Mouse (Mus musculus) midbrain, embryonic 13.5 days (tissue): ENCODE measurements around the gene Tnnt1. TPM values are rescaled to one million over a fixed set of nuclear protein-coding genes. Genes with fewer than 3 reads are reported as not detected.
A peak's percentile ranks its signal among the peaks of the same experiment; 100 is the strongest.

Experiments used
- ATAC-seq: fragments of 200-750 bp; cut with Nextera tagmentation; 2 replicates; pipeline ENCODE4 v1.8.0; 2017; ENCODE audit warnings: mild to moderate bottlenecking, moderate TSS enrichment, moderate library complexity
- H3K27ac ChIP-seq: fragments of 300-500 bp; sonication (generic); 2 replicates; pipeline ENCODE4 v1.5.1; 2015; ENCODE audit warnings: inconsistent platforms, mild to moderate bottlenecking, moderate library complexity
- H3K27me3 ChIP-seq: fragments of 300-500 bp; sonication (generic); 2 replicates; pipeline ENCODE4 v1.6.1; 2015; ENCODE audit warnings: mild to moderate bottlenecking, inconsistent platforms
- H3K36me3 ChIP-seq: fragments of 300-500 bp; sonication (generic); 2 replicates; pipeline ENCODE4 v1.6.1; 2015; ENCODE audit warnings: mild to moderate bottlenecking, inconsistent platforms
- H3K4me1 ChIP-seq: fragments of 300-500 bp; sonication (generic); replicated peaks from 2 replicates; pipeline ENCODE4 v1.6.1; 2015; ENCODE audit warnings: inconsistent platforms
- H3K4me2 ChIP-seq: fragments of 300-500 bp; sonication (generic); replicated peaks from 2 replicates; pipeline ENCODE4 v1.6.1; 2015; ENCODE audit warnings: moderate library complexity, mild to moderate bottlenecking, inconsistent platforms
- H3K4me3 ChIP-seq: fragments of 300-500 bp; sonication (generic); replicated peaks from 2 replicates; pipeline ENCODE4 v1.5.1; 2015; ENCODE audit warnings: mild to moderate bottlenecking, inconsistent platforms
- H3K9ac ChIP-seq: fragments of 300-500 bp; sonication (generic); replicated peaks from 2 replicates; pipeline ENCODE4 v1.6.1; 2015; ENCODE audit warnings: mild to moderate bottlenecking, inconsistent platforms
- H3K9me3 ChIP-seq: fragments of 300-500 bp; sonication (generic); 2 replicates; pipeline ENCODE4 v1.6.1; 2016; ENCODE audit warnings: mild to moderate bottlenecking, inconsistent platforms
- WGBS: fragments of 180-500 bp; shearing (Covaris S2); methylation state at CpG from one replicate; pipeline ENCODE4 v1.1.7; 2015; 5-methylcytosine and 5-hydroxymethylcytosine counted together
- polyA plus RNA-seq: library from polyadenylated mRNA; unstranded; fragments of >200 nt; fragmentation: Nextera tagmentation; extraction: Ambion mirVana; gene quantifications from 2 replicates; pipeline ENCODE4 v1.2.1, GENCODE M21; 2015

Gene Tnnt1
- 5.4 and 6.3 TPM in 2 replicates for polyA plus RNA-seq

DNA sequence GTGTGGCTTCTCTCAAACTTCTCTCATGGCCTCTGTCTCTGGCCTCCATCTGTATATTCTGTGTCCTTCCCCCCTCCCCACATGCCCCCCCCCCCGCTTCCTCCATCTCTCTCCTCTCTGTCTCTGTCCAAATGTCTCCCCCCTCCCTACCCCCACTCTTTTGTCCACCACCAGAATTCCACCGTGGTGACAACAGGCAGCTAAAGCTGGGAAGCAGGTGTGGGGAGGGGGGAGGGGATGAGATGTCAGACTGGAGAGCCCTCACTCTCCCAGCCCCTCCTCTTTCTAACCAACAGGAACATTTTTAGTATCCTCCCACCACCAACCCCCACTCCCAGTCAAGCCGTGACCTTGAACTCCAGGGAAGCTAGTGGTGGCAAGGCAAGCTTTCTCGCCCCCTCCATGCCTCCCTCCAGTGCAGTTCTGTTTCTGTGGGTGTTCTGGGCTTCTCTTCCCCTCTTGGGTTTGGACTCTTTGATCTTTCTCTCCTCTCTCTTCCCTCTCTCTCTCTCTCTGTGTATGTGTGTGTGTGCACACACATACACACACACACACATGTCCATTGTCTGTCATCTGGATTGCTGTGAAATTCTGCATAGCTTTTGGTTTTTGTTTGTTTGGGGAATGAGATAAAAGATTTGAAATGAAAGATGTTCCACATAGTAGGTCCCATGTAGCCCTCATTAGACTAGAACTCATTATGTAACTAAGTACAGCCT, at the start of gene Tnnt1:
Tnnt1 (minus strand) TSS at position 51 of the 719 bp plus-strand sequence.
- no peaks in the 10 kb centered on the region for H3K36me3 ChIP-seq
- no peak within 1 kb of the TSS for H3K4me2 ChIP-seq
- 24% methylated on average over 4 of the region's 4 CpGs for WGBS
- no peak within 1 kb of the TSS for H3K9ac ChIP-seq
- H3K27me3 ChIP-seq, result peaks cover 13% of the 10 kb centered on the region
- H3K4me3 ChIP-seq, result no peak within 1 kb of the TSS
- ATAC-seq, result no peak
- no peaks in the 10 kb centered on the region for H3K9me3 ChIP-seq
- H3K27ac ChIP-seq, result no peak within 1 kb of the TSS
- H3K4me1 ChIP-seq, result peaks cover 25% of the 10 kb centered on the region

DNA sequence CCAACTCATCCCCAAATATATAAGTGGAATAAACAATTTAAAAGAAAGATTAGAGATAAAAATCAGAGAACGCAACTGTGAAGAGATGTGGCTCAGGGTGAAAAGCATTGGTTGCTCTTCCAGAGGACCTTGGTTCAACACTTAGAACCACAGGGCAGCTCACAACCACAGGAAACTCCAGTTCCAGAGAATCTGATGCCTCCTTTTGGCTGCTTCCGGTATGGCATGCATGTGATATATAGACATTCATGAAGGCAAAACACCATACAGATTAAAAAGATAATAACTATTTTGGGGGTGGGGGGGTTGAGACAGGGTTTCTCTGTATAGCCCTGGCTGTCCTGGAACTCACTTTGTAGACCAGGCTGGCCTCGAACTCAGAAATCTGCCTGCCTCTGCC, 46.5 kb upstream of the Tnnt1 start:
- Histone ChIP-seq H3K36me3 (no peaks in the 10 kb centered on the region), H3K9ac (no peak overlapping the region), H3K4me3 (no peak overlapping the region), H3K9me3 (no peaks in the 10 kb centered on the region), H3K4me2 (no peak overlapping the region), H3K4me1 (no peaks in the 10 kb centered on the region), H3K27ac (no peak overlapping the region), H3K27me3 (0 out of 2 replicates have a peak, but pooled peaks cover 3% of the 10 kb centered on the region)
- ATAC-seq, result no peak
- 91% methylated on average over 3 of the region's 3 CpGs for WGBS

GRCm38 (mm10) chr7:4557167-4557560, 41.0 kb upstream of the Tnnt1 start:
- Histone ChIP-seq H3K27me3 (0 out of 2 replicates have a peak, but pooled peaks cover 4% of the 10 kb centered on the region), H3K4me3 (no peak overlapping the region), H3K4me2 (0 out of 2 replicates have a peak overlapping the region, but pooled peaks have one; percentile 23), H3K36me3 (no peaks in the 10 kb centered on the region), H3K9ac (no peak overlapping the region), H3K27ac (no peak overlapping the region), H3K4me1 (no peaks in the 10 kb centered on the region), H3K9me3 (no peaks in the 10 kb centered on the region)
- 78% methylated on average over 6 of the region's 6 CpGs for WGBS
- ATAC-seq, result peak; percentile 70

DNA sequence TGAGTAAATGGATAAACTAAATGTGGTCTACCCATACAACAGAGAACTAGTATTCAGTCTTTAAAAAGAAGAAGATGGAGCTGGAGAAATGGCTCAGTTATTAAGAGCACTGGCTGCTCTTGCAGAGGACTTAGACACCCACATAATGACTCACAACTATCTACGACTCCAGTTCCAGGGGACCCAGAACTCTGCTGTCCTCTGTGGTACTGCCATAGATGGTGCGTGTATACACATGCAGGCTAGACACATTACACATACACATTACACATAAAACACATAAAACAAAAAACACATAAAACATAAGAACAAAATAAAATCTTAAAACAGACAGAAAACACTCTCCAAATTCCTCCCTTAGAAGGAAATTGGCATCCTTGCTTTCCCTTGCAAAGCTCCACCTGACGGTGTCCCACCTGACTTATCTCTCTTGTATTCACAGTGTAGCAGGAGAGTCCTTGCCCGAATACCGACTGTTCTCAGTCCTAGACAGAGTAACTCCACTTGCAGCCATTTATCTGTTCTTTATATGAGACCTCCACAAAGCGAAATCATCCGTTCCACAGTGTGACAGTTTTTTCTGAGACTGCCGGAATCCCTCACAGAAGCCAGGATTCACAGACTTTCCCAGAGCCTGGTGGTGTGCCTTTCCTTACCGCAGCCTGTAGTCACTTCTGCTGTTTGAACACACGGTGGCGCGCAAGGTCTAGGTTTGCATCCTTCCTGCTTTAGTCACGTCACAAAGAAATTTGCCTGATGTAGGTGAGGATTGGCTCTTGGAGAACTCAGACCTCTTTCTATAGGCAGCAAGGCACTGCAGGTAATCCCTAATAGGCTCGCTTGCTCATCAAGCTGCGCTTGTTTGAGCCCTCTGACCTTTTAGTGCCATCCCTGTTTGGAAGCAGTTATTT, 40.3 kb upstream of the Tnnt1 start:
- Histone ChIP-seq H3K4me3 (no peak overlapping the region), H3K36me3 (no peaks in the 10 kb centered on the region), H3K9me3 (no peaks in the 10 kb centered on the region), H3K27me3 (0 out of 2 replicates have a peak, but pooled peaks cover 4% of the 10 kb centered on the region), H3K4me1 (no peaks in the 10 kb centered on the region), H3K27ac (no peak overlapping the region), H3K4me2 (0 out of 2 replicates have a peak overlapping the region, but pooled peaks have one; percentile 23), H3K9ac (no peak overlapping the region)
- ATAC-seq, result peak; percentile 96
- WGBS, result 24% methylated on average over 15 of the region's 15 CpGs

GRCm38 (mm10) chr7:4547221-4547641, 31.0 kb upstream of the Tnnt1 start, which contains the start of gene Syt5:
Syt5 (minus strand) TSS chr7:4547541.
- H3K4me1 ChIP-seq, result peaks cover 19% of the 10 kb centered on the region
- peak within 1 kb of the TSS; percentile 76 for H3K4me2 ChIP-seq
- H3K27ac ChIP-seq, result peak within 1 kb of the TSS; percentile 92
- ATAC-seq, result peak; percentile 76
- WGBS, result 4% methylated on average over 32 of the region's 33 CpGs
- H3K9ac ChIP-seq, result peak within 1 kb of the TSS; percentile 65
- H3K4me3 ChIP-seq, result peak within 1 kb of the TSS; percentile 57
- no peaks in the 10 kb centered on the region for H3K9me3 ChIP-seq
- H3K36me3 ChIP-seq, result peaks cover 8% of the 10 kb centered on the region
- H3K27me3 ChIP-seq, result no peaks in the 10 kb centered on the region

- peaks cover 14% of the 10 kb centered on the region for H3K36me3 ChIP-seq
- under 1% methylated on average over 26 of the region's 26 CpGs for WGBS
- peak overlapping the region; percentile 92 for H3K27ac ChIP-seq
- H3K4me2 ChIP-seq, result peak overlapping the region; percentile 76
- H3K9ac ChIP-seq, result peak overlapping the region; percentile 65
- H3K4me1 ChIP-seq, result peaks cover 19% of the 10 kb centered on the region
- H3K4me3 ChIP-seq, result peak overlapping the region; percentile 57
- H3K27me3 ChIP-seq, result no peaks in the 10 kb centered on the region
- ATAC-seq, result peak; percentile 93
- H3K9me3 ChIP-seq, result no peaks in the 10 kb centered on the region
Observed at GRCm38 (mm10) chr7:4546591-4547131, 30.5 kb upstream of the Tnnt1 start.

GRCm38 (mm10) chr7:4546050-4546449, 29.9 kb upstream of the Tnnt1 start:
- 67% methylated on average over 15 of the region's 15 CpGs for WGBS
- peak overlapping the region; percentile 92 for H3K27ac ChIP-seq
- peak overlapping the region; percentile 57 for H3K4me3 ChIP-seq
- H3K36me3 ChIP-seq, result peaks cover 20% of the 10 kb centered on the region
- H3K9ac ChIP-seq, result peak overlapping the region; percentile 65
- peak overlapping the region; percentile 76 for H3K4me2 ChIP-seq
- no peaks in the 10 kb centered on the region for H3K9me3 ChIP-seq
- no peaks in the 10 kb centered on the region for H3K27me3 ChIP-seq
- H3K4me1 ChIP-seq, result peaks cover 19% of the 10 kb centered on the region
- ATAC-seq, result peak; percentile 53

DNA sequence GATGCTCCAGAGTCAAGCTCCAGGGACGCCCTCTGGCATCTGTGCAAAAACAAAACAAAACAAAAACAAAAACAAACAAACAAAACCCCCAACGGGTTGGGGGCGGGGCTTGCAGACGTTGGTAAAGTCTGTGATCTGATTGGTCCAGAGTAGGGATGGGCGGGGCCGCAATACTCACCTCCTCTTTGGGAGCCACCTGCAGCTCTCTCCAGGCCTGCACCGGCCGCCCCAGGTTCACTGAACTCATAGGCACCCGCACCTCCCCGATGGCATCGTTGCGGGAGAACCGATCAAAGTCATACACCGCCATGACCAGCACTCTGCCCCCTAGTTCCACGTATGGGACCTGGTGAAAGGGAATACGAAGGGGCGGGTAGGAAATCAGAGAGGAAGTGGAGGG, 25.8 kb upstream of the Tnnt1 start:
- Histone ChIP-seq H3K27me3 (no peaks in the 10 kb centered on the region), H3K4me3 (no peak overlapping the region), H3K27ac (no peak overlapping the region), H3K4me1 (peaks cover 12% of the 10 kb centered on the region), H3K9ac (no peak overlapping the region), H3K4me2 (no peak overlapping the region), H3K9me3 (no peaks in the 10 kb centered on the region), H3K36me3 (peaks cover 41% of the 10 kb centered on the region)
- WGBS, result 40% methylated on average over 17 of the region's 17 CpGs
- no peak for ATAC-seq

DNA sequence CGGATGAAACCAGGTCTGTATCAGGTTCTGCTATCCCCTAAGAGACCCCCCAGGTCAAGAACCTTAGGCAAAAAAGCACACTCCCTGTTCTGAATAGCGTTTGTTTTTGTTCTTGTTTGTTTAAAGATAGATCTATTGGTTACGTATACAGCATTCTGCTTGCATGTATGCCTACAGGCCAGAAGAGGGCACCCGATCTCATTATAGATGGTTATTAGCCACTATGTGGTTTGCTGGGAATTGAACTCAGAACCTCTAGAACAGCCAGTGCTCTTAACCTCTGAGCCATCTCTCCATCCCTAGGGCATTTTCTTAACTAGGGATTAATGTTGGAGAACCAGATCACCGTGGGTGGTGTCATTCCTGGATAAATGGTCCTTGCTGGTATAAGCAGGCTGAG, 25.2 kb upstream of the Tnnt1 start:
- 65% methylated on average over 5 of the region's 5 CpGs for WGBS
- ATAC-seq, result no peak
- H3K27me3 ChIP-seq, result no peaks in the 10 kb centered on the region

GRCm38 (mm10) chr7:4539019-4539418, 22.8 kb upstream of the Tnnt1 start:
- Histone ChIP-seq H3K9ac (no peak overlapping the region), H3K27me3 (no peaks in the 10 kb centered on the region), H3K4me1 (no peaks in the 10 kb centered on the region), H3K4me3 (no peak overlapping the region), H3K4me2 (no peak overlapping the region), H3K9me3 (no peaks in the 10 kb centered on the region), H3K36me3 (peaks cover 41% of the 10 kb centered on the region), H3K27ac (no peak overlapping the region)
- ATAC-seq, result no peak
- 91% methylated on average over 2 of the region's 2 CpGs for WGBS

More for the DNA sequence above, 25.2 kb upstream of the Tnnt1 start:
- Histone ChIP-seq H3K4me3 (no peak overlapping the region), H3K9ac (no peak overlapping the region), H3K4me1 (peaks cover 12% of the 10 kb centered on the region), H3K27ac (no peak overlapping the region), H3K36me3 (peaks cover 41% of the 10 kb centered on the region), H3K9me3 (no peaks in the 10 kb centered on the region), H3K4me2 (no peak overlapping the region)

GRCm38 (mm10) chr7:4537181-4537580, 21.0 kb upstream of the Tnnt1 start:
- Histone ChIP-seq H3K4me1 (peaks cover 4% of the 10 kb centered on the region), H3K27me3 (peaks cover 3% of the 10 kb centered on the region), H3K9ac (no peak overlapping the region), H3K36me3 (peaks cover 33% of the 10 kb centered on the region), H3K4me3 (no peak overlapping the region), H3K9me3 (no peaks in the 10 kb centered on the region), H3K4me2 (no peak overlapping the region), H3K27ac (no peak overlapping the region)
- WGBS, result 60% methylated on average over 4 of the region's 4 CpGs
- ATAC-seq, result no peak
